Mouse (Mus musculus) stomach, embryonic 14.5 days (tissue): ENCODE data around the gene Alg14. TPM values are rescaled to one million over a fixed set of nuclear protein-coding genes. Genes with fewer than 3 reads are reported as not detected.

Source experiments
- ATAC-seq: fragments of 200-750 bp; cut with Nextera tagmentation; 2 replicates; pipeline ENCODE4 v1.8.0; 2017; ENCODE audit warnings: low read depth, moderate TSS enrichment; ENCODE audit not compliant: insufficient number of reproducible peaks, insufficient read depth, low FRiP score
- H3K27ac ChIP-seq: fragments of 300-500 bp; sonication (generic); 2 replicates; pipeline ENCODE4 v1.5.1; 2014; ENCODE audit warnings: mild to moderate bottlenecking, low read length, moderate library complexity, mixed read lengths
- H3K27me3 ChIP-seq: fragments of 300-500 bp; sonication (generic); 2 replicates; pipeline ENCODE4 v1.6.1; 2014; ENCODE audit warnings: low read length, control low read depth, mixed read lengths; ENCODE audit not compliant: control insufficient read depth, insufficient read depth
- H3K36me3 ChIP-seq: fragments of 300-500 bp; sonication (generic); 2 replicates; pipeline ENCODE4 v1.6.1; 2014; ENCODE audit warnings: mild to moderate bottlenecking, control low read depth, low read length, moderate library complexity, mixed read lengths; ENCODE audit not compliant: control insufficient read depth, insufficient read depth
- H3K4me1 ChIP-seq: fragments of 300-500 bp; sonication (generic); 2 replicates; pipeline ENCODE4 v1.6.1; 2014; ENCODE audit warnings: low read length, control low read depth, mixed read lengths; ENCODE audit not compliant: control insufficient read depth, insufficient read depth
- H3K4me2 ChIP-seq: fragments of 300-500 bp; sonication (generic); replicated peaks from 2 replicates; pipeline ENCODE4 v1.6.1; 2014; ENCODE audit warnings: low read depth, low read length, control low read depth
- H3K4me3 ChIP-seq: fragments of 300-500 bp; sonication (generic); 2 replicates; pipeline ENCODE4 v1.5.1; 2014; ENCODE audit warnings: low read depth, low read length, control low read depth
- H3K9ac ChIP-seq: fragments of 300-500 bp; sonication (generic); replicated peaks from 2 replicates; pipeline ENCODE4 v1.6.1; 2014; ENCODE audit warnings: low read depth, mild to moderate bottlenecking, control low read depth, low read length, moderate library complexity, mixed read lengths
- H3K9me3 ChIP-seq: fragments of 300-500 bp; sonication (generic); 2 replicates; pipeline ENCODE4 v1.6.1; 2016; ENCODE audit warnings: low read depth, low read length, control low read depth; ENCODE audit not compliant: control insufficient read depth
- WGBS: fragments of 180-500 bp; shearing (Covaris S2); extraction: QIAGEN DNeasy Blood & Tissue Kit; methylation state at CpG from one replicate; pipeline ENCODE4 v1.1.7; 2014; 5-methylcytosine and 5-hydroxymethylcytosine counted together
- polyA plus RNA-seq: library from polyadenylated mRNA; unstranded; fragments of >200 nt; fragmentation: Nextera tagmentation; extraction: Ambion mirVana; gene quantifications from 2 replicates; pipeline ENCODE4 v1.2.1, GENCODE M21; 2014

Gene Alg14
- polyA plus RNA-seq, 1 experiment from 2014 or later = 54.1 TPM

GRCm38 (mm10) chr3:121357030-121357429 lies 65.5 kb downstream of the Alg14 start:
- Histone ChIP-seq H3K4me3 (no peak overlapping the region), H3K4me2 (no peak overlapping the region), H3K9me3 (no peaks in the 10 kb centered on the region), H3K27me3 (no peaks in the 10 kb centered on the region), H3K27ac (no peak overlapping the region), H3K4me1 (no peaks in the 10 kb centered on the region), H3K36me3 (no peaks in the 10 kb centered on the region), H3K9ac (no peak overlapping the region)
- ATAC-seq = no peak
- WGBS = 30% methylated on average over 3 of the region's 3 CpGs

- no peak for ATAC-seq
- H3K4me1 ChIP-seq = no peaks in the 10 kb centered on the region
- no peaks in the 10 kb centered on the region for H3K27me3 ChIP-seq
- H3K9me3 ChIP-seq = no peaks in the 10 kb centered on the region
- H3K27ac ChIP-seq = no peak overlapping the region
- H3K4me3 ChIP-seq = no peak overlapping the region
- H3K36me3 ChIP-seq = no peaks in the 10 kb centered on the region
- no peak overlapping the region for H3K4me2 ChIP-seq
- 53% methylated on average over 2 of the region's 2 CpGs for WGBS
- H3K9ac ChIP-seq = no peak overlapping the region
Measured at GRCm38 (mm10) chr3:121358285-121358684, 66.7 kb downstream of the Alg14 start.

GRCm38 (mm10) chr3:121358850-121359249 lies 67.3 kb downstream of the Alg14 start:
- H3K4me1 ChIP-seq = no peaks in the 10 kb centered on the region
- H3K27ac ChIP-seq = no peak overlapping the region
- H3K27me3 ChIP-seq = no peaks in the 10 kb centered on the region
- no peak overlapping the region for H3K4me3 ChIP-seq
- H3K9ac ChIP-seq = no peak overlapping the region
- no peak for ATAC-seq
- WGBS = 72% methylated on average over 6 of the region's 6 CpGs
- H3K4me2 ChIP-seq = no peak overlapping the region
- no peaks in the 10 kb centered on the region for H3K9me3 ChIP-seq
- no peaks in the 10 kb centered on the region for H3K36me3 ChIP-seq

- WGBS = 77% methylated on average over 7 of the region's 7 CpGs
- Histone ChIP-seq H3K4me1 (no peaks in the 10 kb centered on the region), H3K9ac (no peak overlapping the region), H3K27ac (no peak overlapping the region), H3K9me3 (no peaks in the 10 kb centered on the region), H3K27me3 (no peaks in the 10 kb centered on the region), H3K4me3 (no peak overlapping the region), H3K4me2 (no peak overlapping the region), H3K36me3 (no peaks in the 10 kb centered on the region)
- ATAC-seq = 0 out of 2 replicates have a peak, but pooled peaks have one; percentile 58
Measured at GRCm38 (mm10) chr3:121359272-121359671, 67.7 kb downstream of the Alg14 start.

GRCm38 (mm10) chr3:121362002-121362401 lies 70.4 kb downstream of the Alg14 start:
- Histone ChIP-seq H3K27ac (no peak overlapping the region), H3K4me1 (no peaks in the 10 kb centered on the region), H3K27me3 (no peaks in the 10 kb centered on the region), H3K9ac (no peak overlapping the region), H3K4me2 (no peak overlapping the region), H3K36me3 (no peaks in the 10 kb centered on the region), H3K9me3 (no peaks in the 10 kb centered on the region), H3K4me3 (no peak overlapping the region)
- ATAC-seq = no peak
- WGBS = 47% methylated on average over 1 of the region's 1 CpGs

- Histone ChIP-seq H3K27me3 (no peaks in the 10 kb centered on the region), H3K9ac (no peak overlapping the region), H3K36me3 (no peaks in the 10 kb centered on the region), H3K4me2 (no peak overlapping the region), H3K4me1 (no peaks in the 10 kb centered on the region), H3K27ac (no peak overlapping the region), H3K9me3 (no peaks in the 10 kb centered on the region), H3K4me3 (no peak overlapping the region)
- WGBS = 69% methylated on average over 4 of the region's 4 CpGs
- ATAC-seq = no peak
Measured at GRCm38 (mm10) chr3:121364388-121364787, 72.8 kb downstream of the Alg14 start.

- no peaks in the 10 kb centered on the region for H3K9me3 ChIP-seq
- H3K27ac ChIP-seq = no peak overlapping the region
- H3K4me1 ChIP-seq = no peaks in the 10 kb centered on the region
- no peak overlapping the region for H3K4me2 ChIP-seq
- no peak overlapping the region for H3K9ac ChIP-seq
- no peak for ATAC-seq
- WGBS = 74% methylated on average over 8 of the region's 8 CpGs
- H3K36me3 ChIP-seq = no peaks in the 10 kb centered on the region
- H3K4me3 ChIP-seq = no peak overlapping the region
- no peaks in the 10 kb centered on the region for H3K27me3 ChIP-seq
Measured at GRCm38 (mm10) chr3:121365131-121365530, 73.6 kb downstream of the Alg14 start.

- Histone ChIP-seq H3K27ac (no peak overlapping the region), H3K4me1 (no peaks in the 10 kb centered on the region), H3K36me3 (no peaks in the 10 kb centered on the region), H3K4me3 (no peak overlapping the region), H3K27me3 (no peaks in the 10 kb centered on the region), H3K9me3 (no peaks in the 10 kb centered on the region), H3K4me2 (no peak overlapping the region), H3K9ac (no peak overlapping the region)
- 93% methylated on average over 3 of the region's 4 CpGs for WGBS
- no peak for ATAC-seq
Measured at GRCm38 (mm10) chr3:121368616-121369015, 77.0 kb downstream of the Alg14 start.

- H3K27ac ChIP-seq = no peak overlapping the region
Measured at GRCm38 (mm10) chr3:121369517-121369916, 77.9 kb downstream of the Alg14 start.

More at GRCm38 (mm10) chr3:121369517-121369916, 77.9 kb downstream of the Alg14 start:
- no peak overlapping the region for H3K4me3 ChIP-seq
- H3K4me2 ChIP-seq = no peak overlapping the region
- no peaks in the 10 kb centered on the region for H3K27me3 ChIP-seq
- no peaks in the 10 kb centered on the region for H3K9me3 ChIP-seq
- no peaks in the 10 kb centered on the region for H3K4me1 ChIP-seq
- WGBS = 78% methylated on average over 6 of the region's 6 CpGs
- ATAC-seq = no peak
- H3K9ac ChIP-seq = no peak overlapping the region
- H3K36me3 ChIP-seq = no peaks in the 10 kb centered on the region
